Comparison of ENCODE assay signal across 8 mouse cellular contexts in the genomic region with DNA sequence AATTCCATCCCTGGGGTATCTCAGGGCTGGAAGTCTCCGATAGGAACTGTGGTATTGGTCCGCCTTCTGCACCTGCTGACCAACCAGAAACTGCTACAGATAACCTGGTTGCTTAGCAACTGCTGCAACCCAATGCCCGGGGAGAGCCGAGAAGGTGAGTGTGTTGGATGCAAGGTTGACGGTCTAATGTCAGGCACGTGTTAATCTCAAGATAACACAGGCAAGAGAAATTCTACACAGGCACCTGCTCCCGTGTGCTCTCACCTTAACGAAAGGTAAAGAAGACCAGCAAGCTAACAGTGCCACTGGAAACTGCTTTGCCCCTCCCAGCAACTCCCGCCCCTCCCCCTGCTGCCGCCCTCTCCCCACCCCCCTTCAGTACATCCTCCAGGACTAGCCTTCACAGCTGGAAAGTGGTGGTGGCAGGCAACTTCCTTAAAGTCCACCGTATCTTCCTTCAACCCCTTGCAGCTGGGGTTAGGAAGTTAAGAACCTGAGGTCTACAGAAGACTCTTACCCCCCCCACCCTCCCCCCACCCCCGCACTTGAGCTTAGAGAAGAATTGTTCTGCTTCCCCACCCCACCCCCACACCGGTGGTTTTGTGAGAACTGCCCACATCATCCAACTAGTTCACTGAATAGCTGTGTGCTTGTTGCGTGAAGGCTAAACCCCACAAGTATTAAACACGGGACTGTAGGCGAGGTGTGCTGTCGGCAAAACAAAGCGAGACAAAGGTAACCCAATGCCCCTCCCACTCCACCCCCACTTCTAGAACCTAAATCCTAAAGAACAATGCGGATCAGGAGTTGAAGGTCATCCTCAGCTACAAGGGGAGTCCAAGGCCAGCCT. TPM values are rescaled to one million over a fixed set of nuclear protein-coding genes. Genes with fewer than 3 reads are reported as not detected.
DNase-seq lines count a peak whose midpoint lies in the region; ATAC-seq and TF ChIP-seq lines count a peak whose summit lies in the region.

No protein-coding gene starts in this region.

- intact Hi-C loops in left cerebral cortex, adult 2 months (cut with DNase I), result no loop called here

- ATAC-seq in activated CD4-positive, CD25-positive, alpha-beta regulatory T cell, adult 4 months, result peak; percentile 53
- peak; percentile 75 for ATAC-seq in hindbrain, embryonic 14.5 days (ENCODE audit: low FRiP score)
- ATAC-seq in midbrain, embryonic 14.5 days (ENCODE audit: low FRiP score, low TSS enrichment), result peak; percentile 43; the same call in 1 of the 2 replicates

- H3K36me3 ChIP-seq in hindbrain, embryonic 14.5 days (replicated peaks; ENCODE audit: control insufficient read depth, insufficient read depth), result no peaks in the 10 kb centered on the region
- H3K36me3 ChIP-seq in midbrain, embryonic 14.5 days (ENCODE audit: control insufficient read depth, insufficient read depth, low read length), result no peaks in the 10 kb centered on the region

- 17% methylated on average over 19 of the region's 19 CpGs for WGBS in hindbrain, embryonic 14.5 days
- 15% methylated on average over 19 of the region's 19 CpGs for WGBS in midbrain, embryonic 14.5 days

- H3K4me3 ChIP-seq in left cerebral cortex, adult 2 months, result no peak overlapping the region
- H3K4me3 ChIP-seq in hindbrain, embryonic 14.5 days (replicated peaks; ENCODE audit: low read length), result peak overlapping the region; percentile 7; the same call in 1 of the 2 replicates
- peak overlapping the region; percentile 12; the same call in 1 of the 2 replicates for H3K4me3 ChIP-seq in midbrain, embryonic 14.5 days (replicated peaks; ENCODE audit: low read depth, low read length)

- TF ChIP-seq CTCF in left cerebral cortex, adult 2 months (IDR thresholded peaks at IDR 0.05), result no peak

- no peaks in the 10 kb centered on the region for H3K9me3 ChIP-seq in hindbrain, embryonic 14.5 days (ENCODE audit: control insufficient read depth, low read length)
- H3K9me3 ChIP-seq in midbrain, embryonic 14.5 days (ENCODE audit: control insufficient read depth, low read length), result no peaks in the 10 kb centered on the region

- peak overlapping the region; percentile 20; the same call in 1 of the 2 replicates for H3K9ac ChIP-seq in hindbrain, embryonic 14.5 days
- no peak overlapping the region for H3K9ac ChIP-seq in midbrain, embryonic 14.5 days (replicated peaks; ENCODE audit: low read length)

- H3K27me3 ChIP-seq in hindbrain, embryonic 14.5 days (ENCODE audit: control insufficient read depth, insufficient read depth, low read length), result no peaks in the 10 kb centered on the region
- no peaks in the 10 kb centered on the region for H3K27me3 ChIP-seq in midbrain, embryonic 14.5 days (ENCODE audit: control insufficient read depth, insufficient read depth, low read length)

- H3K4me2 ChIP-seq in hindbrain, embryonic 14.5 days (replicated peaks), result peak overlapping the region; percentile 45
- peak overlapping the region; percentile 48 for H3K4me2 ChIP-seq in midbrain, embryonic 14.5 days (ENCODE audit: low read length)

- DNase-seq in left cerebral cortex, adult 2 months (ENCODE audit: extremely low spot score in 1 of 2, low spot score in 2 of 2), result no peak
- DNase-seq in left cerebral cortex, adult 9 months (ENCODE audit: low spot score in 2 of 2), result no peak
- DNase-seq in hindbrain, embryonic 14.5 days (ENCODE audit: low spot score), result peak; percentile 43
- peak; percentile 78 for DNase-seq in midbrain, embryonic 14.5 days
- no peak for DNase-seq in Muller cell, postnatal 12 days (ENCODE audit: inconsistent ontology term)
- DNase-seq in left cerebral cortex, adult 18-20 months (ENCODE audit: low spot score in 2 of 2), result no peak
- no peak for DNase-seq in layer of hippocampus, postnatal 25 days (ENCODE audit: extremely low spot score in 1 of 2, low spot score in 1 of 2)

- peak overlapping the region; percentile 40; the same call in 1 of the 2 replicates for H3K27ac ChIP-seq in left cerebral cortex, adult 2 months
- H3K27ac ChIP-seq in hindbrain, embryonic 14.5 days, result peak overlapping the region; percentile 45
- H3K27ac ChIP-seq in midbrain, embryonic 14.5 days (replicated peaks; ENCODE audit: low read depth, low read length), result peak overlapping the region; percentile 20

- H3K4me1 ChIP-seq in hindbrain, embryonic 14.5 days (replicated peaks; ENCODE audit: control insufficient read depth, insufficient read depth, low read length), result peaks cover 33% of the 10 kb centered on the region
- peaks cover 19% of the 10 kb centered on the region; the same call in 1 of the 2 replicates for H3K4me1 ChIP-seq in midbrain, embryonic 14.5 days (ENCODE audit: control insufficient read depth, insufficient read depth, low read length)

RNA-seq across cellular contexts. Expression of a gene that starts 44.1 kb away (rescaled TPM):
- 10 to 100 TPM; 23.4 to 29.0 TPM for total RNA-seq in left cerebral cortex, adult 2 months (2021)
- 10 to 100 TPM; 14.1 to 14.3 TPM for polyA plus RNA-seq in activated CD4-positive, CD25-positive, alpha-beta regulatory T cell, adult 4 months (2017; shearing (Covaris generic))
- 82.5 and 91.4 TPM in 2 replicates for polyA plus RNA-seq in hindbrain, embryonic 14.5 days (2014; fragmentation: Nextera tagmentation; extraction: Ambion mirVana)
- 101 and 104 TPM in 2 replicates for polyA plus RNA-seq in midbrain, embryonic 14.5 days (2014; fragmentation: Nextera tagmentation; extraction: Ambion mirVana)
- 10 to 100 TPM; 27.6 to 28.2 TPM for total RNA-seq in left cerebral cortex, adult 18-20 months (2021)
- total RNA-seq in layer of hippocampus, postnatal 25 days (2021), result 10 to 100 TPM; 32.9 to 38.8 TPM

Comparison
In these comparisons a context has a peak if more than half of its experiments do, and no peak if none do; other contexts are left out.
1. DNase-seq: peak in hindbrain, embryonic 14.5 days (single experiment) and midbrain, embryonic 14.5 days (single experiment); none in left cerebral cortex, adult 2 months (0 of 2), left cerebral cortex, adult 9 months (0 of 2), Muller cell, postnatal 12 days (single experiment), left cerebral cortex, adult 18-20 months (0 of 2) and layer of hippocampus, postnatal 25 days (0 of 2).
2. Peak in every context shown above with its lines, with median percentiles within 50 percentile points of each other: H3K27ac ChIP-seq and ATAC-seq.